Mouse (Mus musculus): Measurements from ENCODE around the gene Mllt6.

Gene Mllt6

GRCm38 (mm10) chr11:97714356-97714755 lies 51.1 kb downstream of the Mllt6 start:
- in situ Hi-C loops (cut with MboI, MseI) = no loop called here

DNA sequence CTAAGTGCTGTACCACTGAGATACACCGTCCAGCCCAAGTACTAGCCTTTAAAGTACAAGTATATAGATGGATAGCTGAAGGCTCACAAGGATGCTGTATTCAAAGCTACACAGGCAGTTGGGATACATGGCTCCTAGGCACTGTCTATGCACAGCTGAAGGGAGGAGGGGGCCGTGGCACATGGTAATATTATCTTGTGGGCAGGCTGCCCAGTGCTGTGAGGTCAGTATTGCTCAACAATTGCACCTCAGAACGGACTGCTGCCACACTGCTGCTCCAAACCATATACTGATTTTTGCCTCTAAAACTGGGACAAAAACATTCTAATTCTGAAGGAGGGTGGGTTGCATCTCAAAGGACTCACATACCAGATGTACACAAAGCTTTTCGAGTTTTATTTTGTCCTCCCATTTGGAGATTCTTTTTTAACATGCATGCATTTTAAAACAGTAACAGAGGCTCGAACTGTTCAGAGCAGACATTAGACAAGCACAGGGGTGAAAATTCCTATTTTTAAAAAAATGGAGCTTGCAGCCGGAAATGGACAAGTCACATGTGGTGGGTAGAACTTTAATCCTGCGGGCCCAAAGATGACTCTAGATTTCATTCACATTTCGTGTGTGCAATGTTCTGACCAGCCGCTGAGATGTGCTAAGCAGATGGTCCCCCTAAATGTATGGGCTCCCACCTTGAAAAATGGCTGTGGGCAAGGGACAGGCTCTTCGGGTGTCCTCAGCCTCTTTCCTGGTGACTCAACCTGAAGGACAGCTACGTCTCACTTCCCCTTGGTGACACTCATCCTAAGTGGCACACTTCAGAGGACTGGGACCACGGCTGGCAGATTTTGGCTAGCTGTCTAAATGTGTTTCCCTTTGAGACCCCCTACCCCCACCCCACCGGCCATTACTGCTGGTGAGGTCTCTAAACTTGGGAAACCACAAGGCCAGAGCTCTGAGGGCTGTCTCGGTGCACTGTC lies 51.9 kb downstream of the Mllt6 start:
- in situ Hi-C loops (cut with MboI, MseI) = no loop called here

GRCm38 (mm10) chr11:97716021-97716420 lies 52.8 kb downstream of the Mllt6 start:
- in situ Hi-C loops (cut with MboI, MseI) = no loop called here

- in situ Hi-C loops (cut with MboI, MseI) = no loop called here
Observed at GRCm38 (mm10) chr11:97717369-97718280, 54.4 kb downstream of the Mllt6 start.

DNA sequence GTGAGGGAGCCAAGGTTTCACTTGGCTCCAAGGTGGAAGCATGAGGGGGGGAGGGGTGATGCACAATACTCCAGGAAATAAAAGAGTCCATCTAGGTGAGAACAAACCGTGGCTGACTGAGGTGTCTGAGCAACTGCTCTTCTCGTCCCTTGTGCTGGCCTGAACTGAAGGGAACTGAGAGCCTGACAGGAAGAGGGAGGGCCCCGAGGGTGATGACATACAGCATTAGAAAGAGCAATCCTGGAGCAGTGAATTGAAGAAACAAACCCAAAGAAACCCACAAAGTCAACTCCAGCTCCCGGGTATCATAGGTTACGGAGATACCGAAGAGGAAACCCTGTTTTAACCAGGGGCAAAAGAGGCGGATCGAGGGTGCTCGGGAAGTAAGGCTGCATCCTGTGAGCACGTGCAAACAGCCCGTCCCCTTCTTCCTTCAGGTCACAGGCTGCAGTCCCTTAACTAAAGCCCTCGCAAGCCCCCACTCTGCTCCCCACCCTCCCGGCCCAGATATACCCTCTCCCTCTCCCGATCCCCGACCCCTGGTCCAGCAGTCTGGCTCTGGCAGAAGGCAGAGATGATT lies 55.2 kb downstream of the Mllt6 start:
- in situ Hi-C loops (cut with MboI, MseI) = no loop called here

DNA sequence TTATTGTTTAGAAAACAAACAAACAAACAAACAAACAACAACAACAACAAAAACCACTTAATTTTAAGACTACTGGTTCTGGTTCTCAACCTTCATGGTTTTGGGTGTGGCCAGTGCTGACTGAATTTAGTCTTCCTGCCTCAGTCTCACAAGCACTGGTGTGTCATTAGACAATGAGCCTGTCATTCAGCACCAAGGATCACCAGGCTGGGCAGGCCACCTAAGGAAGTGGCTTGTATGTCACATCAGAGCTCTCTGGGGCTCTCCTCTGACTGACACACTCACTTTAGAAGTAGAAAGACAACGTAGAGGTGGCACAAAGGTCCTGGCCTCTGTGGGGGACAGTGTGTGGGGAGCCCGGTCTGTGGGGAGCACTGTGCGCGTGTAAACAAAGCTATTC lies 55.8 kb downstream of the Mllt6 start:
- in situ Hi-C loops (cut with MboI, MseI) = no loop called here

DNA sequence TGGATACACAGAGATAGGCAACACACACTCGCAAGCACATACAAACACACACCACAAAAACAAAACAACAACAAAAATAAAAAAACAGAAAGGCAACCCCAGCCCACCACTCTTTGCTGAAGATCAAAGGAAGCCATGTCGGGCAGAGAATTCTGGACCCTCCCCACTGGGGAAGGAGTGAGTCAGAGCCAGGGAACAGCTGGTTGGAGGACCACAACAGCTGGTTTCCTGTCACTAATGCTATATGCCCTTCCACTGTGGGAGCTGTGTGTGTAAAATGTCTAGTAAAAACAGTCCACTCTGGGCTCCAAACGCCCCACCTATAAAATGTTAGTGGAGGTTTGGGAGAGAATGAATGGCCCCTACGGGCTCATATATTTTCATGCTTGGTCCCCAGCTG lies 58.1 kb downstream of the Mllt6 start:
- in situ Hi-C loops (cut with MboI, MseI) = no loop called here

DNA sequence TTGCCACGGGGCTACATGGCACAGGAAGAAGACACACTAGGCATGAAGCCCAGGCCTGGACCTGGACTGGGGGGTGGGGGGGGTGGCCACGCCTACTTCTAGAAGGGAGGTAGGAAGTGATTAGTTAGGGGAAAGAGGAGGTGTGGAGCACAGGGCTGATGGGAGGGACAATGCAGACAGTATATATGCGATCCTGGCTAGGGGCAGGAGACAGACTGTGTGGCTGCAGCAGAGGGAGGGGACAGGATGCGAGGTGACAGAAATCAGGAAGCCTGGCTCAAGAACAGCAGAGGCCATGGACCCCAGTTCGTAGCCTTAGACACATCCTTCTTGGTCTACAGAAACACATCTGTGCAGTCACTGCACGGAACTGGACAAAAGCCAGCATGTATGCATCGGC lies 60.5 kb downstream of the Mllt6 start:
- in situ Hi-C loops (cut with MboI, MseI) = no loop called here

GRCm38 (mm10) chr11:97728311-97728710 lies 65.1 kb downstream of the Mllt6 start:
- in situ Hi-C loops (cut with MboI, MseI) = no loop called here

DNA sequence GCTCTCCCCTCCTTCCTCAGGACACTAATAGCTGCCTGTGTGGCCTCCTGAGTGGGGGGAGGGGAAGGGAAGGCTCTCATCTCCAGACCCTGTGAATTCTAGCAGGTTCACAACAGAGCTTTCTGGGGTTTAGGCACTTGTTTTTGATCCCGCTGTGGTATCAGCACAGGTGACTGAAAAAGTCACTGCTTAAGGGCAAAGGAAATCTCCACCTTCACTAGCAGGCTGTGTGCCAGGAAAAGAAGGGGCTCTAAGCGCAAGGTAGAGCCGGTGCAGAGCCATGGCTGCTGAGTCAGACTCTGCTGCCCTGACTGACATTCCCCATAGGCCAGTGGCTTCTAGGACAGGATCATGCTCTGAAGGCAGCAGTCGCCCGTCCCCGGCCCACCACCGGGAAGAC lies 65.5 kb downstream of the Mllt6 start:
- in situ Hi-C loops (cut with MboI, MseI) = no loop called here

- in situ Hi-C loops (cut with MboI, MseI) = no loop called here
Observed at GRCm38 (mm10) chr11:97733689-97734088, 70.5 kb downstream of the Mllt6 start.

DNA sequence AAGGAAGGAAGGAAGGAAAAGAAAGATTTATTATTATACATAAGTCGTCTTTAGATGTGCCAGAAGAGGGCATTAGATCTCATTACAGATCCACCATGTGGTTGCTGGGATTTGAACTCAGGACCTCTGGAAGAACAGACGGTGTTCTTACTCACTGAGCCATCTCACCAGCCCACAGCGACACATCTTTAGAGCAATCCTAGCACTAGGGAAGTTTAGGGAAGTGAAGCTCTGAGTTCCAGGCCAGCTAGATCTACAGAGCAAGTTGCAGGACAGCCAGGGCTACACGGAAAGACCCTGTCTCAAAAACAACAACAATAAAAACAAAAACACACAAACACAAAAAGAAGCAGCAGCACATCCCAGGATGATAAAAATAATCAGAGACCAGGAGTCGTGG lies 71.6 kb downstream of the Mllt6 start:
- in situ Hi-C loops (cut with MboI, MseI) = loop anchor here (5.0 kb wide), 1 partner anchor 33 kb away; the partner anchor contains the start of genes Pcgf2 and Psmb3

Data from T-helper 2 cell (primary cell).